Mouse (Mus musculus): ENCODE results near the gene Gm20696.

GRCm38 (mm10) chr6:99552816-99553215 lies 113.8 kb downstream of the Gm20696 start:
- TF ChIP-seq CTCF (conservative IDR thresholded peaks at IDR 0.05 in 1 of 2, IDR thresholded peaks at IDR 0.05 in 1 of 2; ENCODE audit: low read depth in 2 of 2, low read length in 2 of 2), result no peak
- TF ChIP-seq KAT2A (IDR thresholded peaks at IDR 0.05; ENCODE audit: insufficient replicate concordance, low read length), result no peak
- TF ChIP-seq POLR2A (IDR thresholded peaks at IDR 0.05; ENCODE audit: low read depth, low read length), result no peak
- TF ChIP-seq UBTF (IDR thresholded peaks at IDR 0.05; ENCODE audit: low read depth, low read length), result no peak
- TF ChIP-seq JUND (conservative IDR thresholded peaks at IDR 0.05; ENCODE audit: low read depth, low read length), result no peak
- TF ChIP-seq ZMIZ1 (IDR thresholded peaks at IDR 0.05; ENCODE audit: low read depth, low read length), result no peak
- no peak for TF ChIP-seq MYC (IDR thresholded peaks at IDR 0.05; ENCODE audit: low read depth, low read length)
- no peak for TF ChIP-seq EP300 (IDR thresholded peaks at IDR 0.05; ENCODE audit: low read length)
- TF ChIP-seq ZNF384 (IDR thresholded peaks at IDR 0.05; ENCODE audit: low read depth, low read length), result no peak
- TF ChIP-seq JUN (IDR thresholded peaks at IDR 0.05; ENCODE audit: insufficient read depth, low read depth, low read length), result no peak
- TF ChIP-seq ELF1 (IDR thresholded peaks at IDR 0.05; ENCODE audit: low read depth, low read length), result no peak
- no peak for TF ChIP-seq SIN3A (IDR thresholded peaks at IDR 0.05; ENCODE audit: low read length)
- no peak for TF ChIP-seq HCFC1 (IDR thresholded peaks at IDR 0.05; ENCODE audit: low read depth, low read length)
